Mouse (Mus musculus) kidney, postnatal 36 days (tissue): ENCODE results near the gene Adamts17.

ENCODE experiments used
- DNase-seq, 2 experiments: peaks; one replicate each; pipeline ENCODE4 v3.0.0; 2021 to 2022; ENCODE audit warnings: mixed read lengths in 2 of 2

Gene Adamts17

DNA sequence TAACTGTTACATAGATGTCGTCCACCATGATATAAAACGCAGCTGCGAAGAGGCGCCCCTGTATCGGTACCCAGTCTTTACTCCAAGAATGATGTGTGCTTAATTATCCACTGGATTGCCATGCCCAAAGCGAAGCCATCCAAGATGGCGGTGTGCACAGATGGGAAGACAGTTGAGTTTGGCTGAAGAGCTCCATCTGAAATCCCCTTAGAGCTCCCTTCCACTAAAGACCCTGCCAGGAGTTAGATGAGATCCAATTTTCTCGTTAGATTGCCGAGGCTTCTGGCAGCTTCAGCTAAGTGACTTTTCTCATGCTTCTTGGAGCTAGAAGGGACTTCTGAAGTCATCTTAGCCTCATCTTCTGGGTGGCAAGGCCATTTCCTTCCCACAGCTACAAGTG, 136.8 kb downstream of the Adamts17 start:
- DNase-seq: no peak

DNA sequence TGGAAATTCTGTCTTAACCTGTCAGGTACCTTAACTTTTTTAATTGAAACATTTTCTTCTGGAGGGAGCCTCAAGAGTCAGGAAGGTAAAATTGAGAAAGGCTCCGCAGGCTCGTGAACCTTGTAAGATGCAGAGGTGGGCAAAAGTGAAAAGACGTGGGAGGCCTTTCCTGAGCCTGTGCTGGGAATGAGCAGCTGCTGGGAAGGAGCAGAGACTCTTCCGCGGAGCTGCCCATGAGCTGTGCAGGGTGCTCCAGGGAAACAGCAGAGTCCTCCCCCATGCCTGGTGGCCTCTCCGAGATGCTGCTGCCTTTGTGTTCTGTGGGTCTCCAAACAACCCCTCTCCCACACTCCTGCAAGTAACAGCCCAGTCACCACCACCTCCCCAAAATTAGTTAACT, 142.1 kb downstream of the Adamts17 start:
- no peak for DNase-seq

DNA sequence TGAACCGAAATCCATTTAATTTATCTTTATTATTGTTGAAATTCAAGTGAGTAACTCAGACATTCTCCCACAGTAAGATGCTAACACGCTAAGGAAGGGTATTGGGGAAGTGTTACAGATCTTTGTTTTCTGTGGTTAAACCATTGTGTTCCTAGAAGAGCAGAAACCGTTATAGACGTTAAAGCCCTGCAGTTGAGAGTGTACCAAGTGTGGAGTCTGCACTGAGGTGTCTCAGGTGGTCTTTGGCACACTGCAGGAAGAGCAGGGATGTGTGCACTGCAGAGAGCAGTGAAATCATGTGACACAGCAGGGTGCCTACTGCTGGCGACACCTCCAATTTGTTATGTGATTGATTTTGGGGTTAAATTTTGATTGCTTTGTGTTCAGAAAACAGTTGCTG, 142.5 kb downstream of the Adamts17 start:
- no peak for DNase-seq

DNA sequence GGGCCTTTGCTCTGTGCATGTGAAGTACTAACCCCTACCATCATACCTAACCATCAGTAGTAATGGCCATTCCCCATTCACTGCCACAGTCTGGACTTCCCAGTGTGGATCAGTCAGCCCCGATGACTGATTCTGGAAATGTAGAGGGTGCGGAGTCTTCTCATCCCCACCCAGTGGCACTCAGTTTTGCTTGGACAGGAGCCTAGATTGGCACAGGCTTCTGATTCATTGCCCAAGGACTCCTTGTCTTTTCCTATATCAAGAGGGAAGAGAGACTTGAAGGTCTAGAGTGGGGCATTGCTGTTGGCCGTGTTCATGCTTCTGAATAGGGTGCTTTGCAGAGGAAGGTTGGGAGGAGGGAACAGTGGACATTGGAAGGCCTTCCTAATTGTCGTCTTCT, 148.1 kb downstream of the Adamts17 start:
- DNase-seq: no peak

DNA sequence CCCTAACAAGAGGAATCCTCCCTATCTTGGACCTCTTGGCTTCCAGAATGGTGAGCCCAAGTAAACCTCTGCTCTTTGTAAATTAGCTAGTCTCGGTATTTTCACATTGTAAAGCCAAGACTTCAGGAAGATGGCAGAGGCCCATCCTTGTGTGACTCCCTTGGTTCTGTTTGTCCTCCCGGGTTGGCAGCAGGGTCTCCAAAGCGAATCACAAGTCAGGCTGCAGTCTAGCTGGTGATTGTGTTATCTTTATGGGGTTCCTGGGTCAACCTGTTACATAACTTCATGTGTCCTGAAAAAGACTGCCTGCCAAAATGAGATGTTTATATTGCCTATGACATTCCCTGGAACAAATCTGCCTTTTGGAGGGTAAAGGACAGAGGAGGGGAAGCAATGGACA, 148.9 kb downstream of the Adamts17 start:
- no peak for DNase-seq

DNA sequence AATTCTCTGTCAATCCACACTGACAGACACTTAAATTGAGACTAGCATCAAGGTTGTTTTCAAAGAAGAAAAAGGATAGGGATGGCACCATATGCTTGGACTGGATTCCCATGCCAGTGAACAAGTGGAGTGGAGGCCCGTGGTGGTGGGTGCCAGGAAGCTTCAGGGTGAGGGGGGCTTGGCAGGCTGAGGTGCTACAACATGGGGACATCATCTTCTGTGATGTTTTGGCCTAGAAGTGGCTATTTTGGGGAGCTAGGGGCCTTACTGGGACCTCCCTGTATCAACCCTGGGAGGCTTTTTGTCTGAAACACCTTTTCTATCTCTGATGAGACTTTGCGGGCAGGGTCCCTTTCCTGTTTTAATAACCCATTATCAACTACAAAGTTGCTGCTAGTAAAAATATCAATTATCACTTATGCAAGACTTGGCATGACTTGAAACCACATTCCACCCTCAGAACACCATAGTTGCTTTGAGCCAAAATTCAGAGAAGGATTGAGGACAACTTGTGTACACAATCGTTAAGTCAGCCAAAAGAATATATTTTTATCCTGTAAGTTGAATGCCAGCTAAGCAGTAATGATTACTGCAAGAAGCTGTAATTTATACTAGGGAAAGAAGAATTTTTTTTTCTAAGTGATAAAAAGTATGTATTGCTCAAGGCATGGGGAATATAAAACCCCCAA, 150.0 kb downstream of the Adamts17 start:
- DNase-seq: no peak

DNA sequence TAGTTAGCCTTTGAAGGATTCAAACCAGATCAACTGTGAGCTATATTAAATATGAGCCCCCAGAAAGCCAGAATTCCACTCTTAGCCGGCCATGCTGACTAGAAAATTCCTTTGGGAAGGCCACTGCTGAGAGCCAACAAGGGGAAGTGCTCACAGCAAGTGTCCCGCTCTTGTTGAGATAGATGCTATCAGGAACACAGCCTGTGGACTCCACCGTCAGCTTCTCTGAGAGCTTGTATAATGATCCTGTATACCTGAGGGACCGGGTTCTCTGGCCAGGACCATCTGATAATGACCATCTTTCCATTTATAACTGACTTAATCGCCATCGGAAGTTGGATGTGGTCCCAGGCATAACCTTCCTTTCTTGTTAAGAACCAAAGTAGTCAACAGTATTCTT, 159.3 kb downstream of the Adamts17 start:
- DNase-seq: no peak

DNA sequence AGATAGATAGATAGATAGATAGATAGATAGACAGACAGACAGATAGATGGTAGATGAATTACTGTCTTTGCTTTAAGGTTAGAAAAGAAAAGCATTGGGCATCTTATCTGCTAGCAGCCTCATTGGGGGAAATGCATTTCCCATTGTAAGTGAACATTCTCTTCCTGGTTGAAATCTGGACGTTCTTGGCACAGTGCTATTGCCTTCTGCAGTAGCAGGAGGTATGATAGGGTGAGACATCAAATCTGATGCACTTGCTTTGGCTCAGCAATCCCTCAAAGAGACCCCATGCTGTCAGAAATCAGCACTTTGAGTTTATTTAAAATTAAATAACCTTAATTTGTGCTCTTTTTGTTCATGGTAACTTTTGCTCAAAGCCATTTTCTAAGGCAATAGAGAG, 164.1 kb downstream of the Adamts17 start:
- no peak for DNase-seq

DNA sequence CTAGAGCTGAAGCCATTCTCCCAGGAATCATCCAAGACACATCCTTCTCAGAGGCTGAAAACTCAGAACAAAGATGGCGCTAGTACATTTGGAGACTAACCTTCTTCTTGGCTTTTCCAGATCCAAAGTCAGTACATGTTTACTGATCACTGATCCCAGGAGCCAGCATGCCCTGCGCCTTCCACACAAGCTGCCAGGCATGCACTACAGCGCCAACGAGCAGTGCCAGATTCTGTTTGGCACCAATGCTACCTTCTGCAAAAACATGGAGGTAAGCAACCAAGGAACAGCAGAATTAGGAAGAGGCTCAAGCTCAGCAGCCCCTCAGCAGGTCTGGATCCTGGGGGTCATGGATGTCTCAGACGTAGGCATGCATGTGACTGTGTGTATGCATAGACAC, 164.7 kb downstream of the Adamts17 start:
- no peak for DNase-seq

DNA sequence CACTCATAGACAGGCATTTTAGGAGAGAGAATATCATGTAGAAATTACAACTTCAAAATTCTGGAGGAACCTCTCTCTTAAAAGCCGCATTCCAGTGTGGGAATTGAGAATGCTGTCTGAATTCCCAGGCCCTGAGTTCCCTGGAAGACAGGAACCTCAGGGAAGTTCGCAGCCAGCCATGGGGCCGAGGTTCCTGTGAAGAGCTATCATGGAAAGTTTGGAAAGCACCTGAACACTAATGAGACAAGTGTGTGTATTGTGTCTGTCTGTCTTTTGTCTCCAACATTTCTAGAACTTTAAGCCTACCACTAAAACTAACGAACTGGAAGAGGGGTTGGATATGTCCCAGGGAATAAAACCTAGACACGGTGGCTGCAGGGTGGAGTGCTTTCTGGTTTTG, 170.3 kb downstream of the Adamts17 start:
- no peak for DNase-seq

DNA sequence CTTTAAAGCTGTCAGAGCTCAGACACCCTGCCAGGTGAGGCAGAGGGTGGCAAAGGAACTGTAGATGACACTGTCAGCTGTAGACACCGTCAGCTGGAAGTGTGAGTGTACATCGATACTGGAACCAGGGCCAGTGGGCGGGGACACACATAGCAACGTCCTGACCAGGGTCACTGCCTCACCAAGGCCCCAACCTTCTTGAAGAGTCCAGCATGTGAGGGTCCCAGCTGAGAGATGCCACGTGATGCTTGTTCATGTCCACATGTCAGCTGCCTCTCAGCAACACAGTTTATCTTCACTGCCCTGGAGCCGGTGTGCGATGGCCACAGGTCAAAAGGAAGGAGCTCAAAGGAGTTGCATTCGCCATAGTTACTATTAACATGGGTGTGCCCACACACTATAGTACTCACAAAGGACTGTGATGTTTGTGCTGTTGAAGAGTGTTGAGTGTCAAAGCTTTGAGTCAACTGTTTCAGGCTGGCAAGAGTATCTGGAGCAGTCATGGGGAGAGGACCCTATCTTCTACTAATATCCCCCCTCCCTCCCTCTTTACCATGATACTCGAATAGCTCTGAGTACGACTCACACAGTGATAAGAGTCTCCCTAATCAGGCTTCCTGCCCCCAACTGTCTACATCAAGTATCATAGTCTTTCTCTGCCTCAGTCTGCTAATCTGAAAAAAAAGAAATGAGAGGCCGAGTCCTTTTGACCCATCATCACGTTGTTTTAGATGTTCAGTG, 172.6 kb downstream of the Adamts17 start:
- no peak for DNase-seq

DNA sequence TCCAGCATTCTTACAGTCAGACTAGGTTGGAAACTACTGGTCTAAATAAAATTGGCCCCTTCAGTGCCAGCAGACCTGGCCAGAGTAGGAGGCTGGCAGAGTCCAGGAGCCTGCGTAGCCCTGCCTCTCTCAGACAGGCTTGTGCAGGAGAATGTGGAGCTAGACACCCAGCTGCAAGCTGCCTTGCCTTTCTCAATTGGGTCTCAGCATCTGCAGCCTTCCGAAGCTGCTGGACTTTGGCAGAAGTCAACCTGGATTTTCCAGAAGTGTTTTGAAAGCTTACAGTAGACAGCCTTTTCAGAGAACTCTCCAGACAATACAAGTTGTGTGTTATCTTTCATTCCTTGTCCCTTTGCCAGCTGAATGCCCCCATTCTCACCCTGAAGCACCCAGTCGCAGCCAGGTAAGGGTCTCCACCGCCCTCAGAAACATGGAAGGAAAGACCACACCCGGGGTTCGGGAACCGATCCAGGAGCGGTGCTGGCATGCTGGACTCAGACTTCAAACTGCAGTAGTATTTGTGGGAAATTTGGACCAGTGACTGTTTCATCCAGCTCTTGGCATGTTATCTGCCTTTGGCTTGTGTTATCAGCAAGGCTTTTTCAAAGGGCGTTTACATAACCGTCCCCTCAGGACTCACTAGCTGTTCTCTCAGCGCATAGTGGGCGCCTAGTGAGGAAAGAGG, 173.8 kb downstream of the Adamts17 start:
- DNase-seq: no peak

DNA sequence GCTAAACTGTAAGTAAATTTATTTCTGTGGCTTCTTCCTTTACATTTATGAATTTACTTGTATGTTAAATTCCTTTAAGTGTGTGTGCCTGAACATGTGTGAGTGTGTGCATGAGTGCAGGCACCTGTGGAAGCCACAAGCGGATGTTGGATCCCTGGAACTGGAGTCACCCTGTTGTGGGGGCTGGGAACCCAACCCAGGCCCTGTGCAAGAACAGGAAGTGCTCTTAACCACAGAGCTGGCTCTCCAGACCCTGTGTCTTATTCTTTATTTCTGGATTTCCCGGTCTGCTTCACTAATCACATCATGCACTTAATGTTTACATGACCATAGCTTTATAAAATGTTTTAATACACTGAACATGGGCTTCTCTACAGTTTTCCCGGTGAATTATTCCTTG, 180.4 kb downstream of the Adamts17 start:
- no peak for DNase-seq

DNA sequence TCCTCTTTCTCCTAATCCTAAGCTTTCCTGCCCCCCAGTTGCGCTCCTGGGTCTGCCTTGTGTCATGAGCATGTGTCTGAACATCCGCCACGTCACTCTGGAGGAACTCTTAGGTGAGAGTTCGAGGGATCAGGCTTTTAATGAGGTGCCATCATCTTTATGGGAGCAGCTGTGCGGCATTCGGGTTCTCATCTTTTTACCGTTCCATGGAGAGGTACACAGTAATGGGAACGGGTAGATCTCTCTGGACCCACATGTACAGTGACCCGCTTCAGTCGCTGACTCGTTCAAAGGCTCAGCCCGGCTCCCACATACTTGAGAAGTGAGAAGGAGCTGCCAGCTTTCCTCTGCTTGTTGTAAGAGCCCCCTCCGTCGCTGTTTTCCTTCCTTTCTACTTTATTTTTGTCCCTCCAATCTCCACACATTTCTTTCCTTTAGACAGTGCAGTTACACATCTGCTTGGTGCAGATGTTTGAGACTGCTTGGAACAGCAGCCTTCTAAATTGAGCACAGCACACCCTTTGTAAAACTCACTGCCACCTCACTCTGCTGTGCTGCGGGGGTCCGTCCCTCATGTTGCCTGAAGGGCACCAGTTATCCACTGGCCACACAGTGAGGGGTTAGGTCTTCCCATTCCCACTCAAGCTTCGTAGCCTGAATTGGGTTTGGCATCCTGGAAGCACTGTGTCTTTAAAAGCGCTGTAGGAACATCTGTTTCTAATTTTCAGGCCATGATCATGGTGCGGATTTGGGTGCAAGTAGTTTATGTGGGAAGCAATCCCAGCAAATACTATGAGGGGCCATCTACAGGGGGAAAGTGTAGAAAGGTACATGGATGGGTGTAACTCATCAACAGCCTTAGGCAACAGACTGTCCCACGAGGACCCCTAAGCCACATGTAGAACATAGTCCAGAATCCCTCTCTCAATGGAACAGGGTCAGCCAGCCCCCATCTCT, 186.9 kb downstream of the Adamts17 start:
- DNase-seq: no peak

DNA sequence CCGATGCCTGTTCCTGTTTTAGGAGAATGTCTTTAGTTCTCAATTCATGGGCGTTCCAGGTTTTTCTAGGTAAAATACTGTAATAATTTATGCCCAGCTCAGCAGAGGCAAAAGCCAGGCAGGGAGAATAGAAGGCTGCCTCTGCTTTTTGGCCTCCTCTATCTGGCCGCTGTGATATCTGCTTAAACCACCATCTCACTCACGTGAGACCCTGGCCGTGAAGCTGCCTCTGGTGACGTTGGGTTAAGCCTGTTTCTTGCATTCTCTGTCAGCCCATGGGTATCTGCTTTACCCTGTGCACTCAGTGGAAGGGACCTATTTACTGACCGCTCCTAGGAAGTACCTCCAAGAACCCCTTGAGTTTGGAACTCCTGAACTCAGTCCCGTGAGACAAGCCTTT, 187.7 kb downstream of the Adamts17 start:
- DNase-seq: no peak

DNA sequence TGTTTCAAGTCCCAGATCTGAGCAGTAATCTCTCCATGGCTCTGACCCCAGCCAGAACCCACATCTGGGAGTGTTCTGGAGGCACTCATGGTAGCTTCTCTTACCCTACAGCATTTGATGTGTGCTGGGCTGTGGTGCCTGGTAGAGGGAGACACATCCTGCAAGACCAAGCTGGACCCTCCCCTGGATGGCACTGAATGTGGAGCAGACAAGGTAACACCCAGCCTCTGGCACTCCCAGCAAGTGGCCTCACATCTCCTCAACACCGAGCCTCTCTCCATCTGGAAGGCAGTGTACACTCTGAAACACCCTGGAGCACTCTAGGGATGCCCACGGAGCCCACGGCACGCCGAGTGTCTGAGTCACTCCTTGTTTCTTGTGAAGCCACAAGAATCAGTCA, 188.2 kb downstream of the Adamts17 start:
- no peak for DNase-seq

DNA sequence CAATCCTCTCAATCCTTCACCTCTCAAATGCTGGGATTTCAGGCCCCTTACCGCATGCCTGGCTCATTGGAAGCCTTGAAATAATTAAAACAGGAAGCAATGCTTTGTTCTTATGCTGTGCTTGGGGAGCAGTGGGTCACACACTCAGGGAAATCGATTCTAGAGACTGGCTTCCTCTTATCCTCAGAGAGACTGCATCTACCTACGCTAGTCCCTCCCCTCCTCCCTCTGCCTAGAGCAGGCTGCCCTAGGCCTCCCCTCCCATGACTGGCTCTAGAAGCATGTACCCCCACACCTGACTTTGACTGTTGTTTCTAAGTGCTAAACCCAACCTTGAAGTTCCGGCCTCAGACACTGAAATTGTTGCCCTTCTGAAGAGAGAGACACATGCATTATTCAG, 189.4 kb downstream of the Adamts17 start:
- DNase-seq: no peak

DNA sequence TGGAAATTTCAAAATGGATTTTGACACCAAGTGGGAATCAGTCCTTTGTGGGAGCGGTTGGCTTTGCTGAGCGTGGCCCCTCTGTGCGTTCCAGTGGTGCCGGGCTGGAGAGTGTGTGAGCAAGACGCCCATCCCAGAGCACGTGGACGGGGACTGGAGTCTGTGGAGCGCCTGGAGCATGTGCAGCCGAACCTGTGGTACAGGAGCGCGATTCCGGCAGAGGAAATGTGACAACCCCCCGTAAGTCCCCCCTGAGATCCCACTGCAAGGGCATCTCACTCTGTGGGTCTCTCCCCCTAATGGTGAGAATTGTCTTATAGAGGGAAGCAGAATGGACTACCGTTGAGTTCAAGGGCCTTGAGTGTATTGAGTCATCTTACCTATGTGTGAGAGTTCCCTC, 189.9 kb downstream of the Adamts17 start:
- no peak for DNase-seq

DNA sequence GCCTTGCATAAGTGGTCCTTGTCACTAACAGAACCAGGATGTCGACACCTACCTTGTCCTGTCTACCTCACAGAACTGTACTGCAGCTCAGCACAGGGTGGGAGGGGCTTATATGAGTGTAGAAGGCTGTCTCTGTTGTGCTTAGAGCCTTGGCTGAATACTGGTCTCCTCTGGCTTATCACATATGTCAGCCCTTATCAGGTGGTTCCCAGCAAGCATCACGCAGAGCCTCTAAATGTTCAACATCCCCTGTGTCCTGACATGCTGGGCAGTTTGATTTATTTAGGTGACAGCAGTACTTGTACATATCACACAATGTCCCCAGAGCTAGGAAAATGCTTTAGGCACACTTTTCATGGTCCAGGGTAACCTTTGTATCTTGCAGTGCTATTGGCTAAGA, 191.7 kb downstream of the Adamts17 start:
- no peak for DNase-seq

DNA sequence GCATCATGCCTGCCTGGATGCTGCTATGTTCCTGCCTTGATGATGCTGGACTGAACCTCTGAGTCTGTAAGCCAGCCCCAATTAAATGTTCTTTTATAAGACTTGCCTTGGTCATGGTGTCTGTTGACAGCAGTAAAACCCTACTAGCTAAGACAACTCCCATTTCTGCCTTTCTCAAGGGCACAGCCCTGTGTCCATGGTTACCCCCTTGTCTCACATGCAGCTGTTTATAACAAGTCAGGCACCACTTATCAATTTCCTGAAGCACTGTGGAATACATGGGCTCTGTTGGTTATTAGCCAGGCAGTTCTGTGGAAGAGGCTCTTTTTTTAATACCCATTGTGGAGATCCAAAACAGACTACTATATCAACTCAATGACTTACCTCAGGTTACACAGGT, 193.1 kb downstream of the Adamts17 start:
- no peak for DNase-seq

DNA sequence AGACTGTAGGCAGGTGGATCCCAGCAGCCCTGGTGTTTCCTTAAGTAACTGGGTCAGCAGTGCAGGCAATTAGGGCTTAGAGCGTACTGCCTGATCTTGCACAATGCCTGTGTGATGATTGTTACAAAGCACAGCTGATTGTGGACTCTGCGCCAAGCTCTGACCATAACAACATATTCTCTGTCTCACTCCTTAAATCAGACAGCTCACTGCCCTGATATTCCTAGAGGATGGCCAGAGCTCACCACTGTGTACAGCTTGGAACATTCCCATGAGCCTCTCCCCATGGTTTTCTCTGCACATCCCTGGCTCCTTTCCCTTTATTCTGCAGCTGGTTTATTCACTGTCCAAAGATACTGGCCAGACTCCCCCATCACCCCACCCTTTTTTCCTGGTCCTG, 194.8 kb downstream of the Adamts17 start:
- DNase-seq: peak; percentile 30 to 54

DNA sequence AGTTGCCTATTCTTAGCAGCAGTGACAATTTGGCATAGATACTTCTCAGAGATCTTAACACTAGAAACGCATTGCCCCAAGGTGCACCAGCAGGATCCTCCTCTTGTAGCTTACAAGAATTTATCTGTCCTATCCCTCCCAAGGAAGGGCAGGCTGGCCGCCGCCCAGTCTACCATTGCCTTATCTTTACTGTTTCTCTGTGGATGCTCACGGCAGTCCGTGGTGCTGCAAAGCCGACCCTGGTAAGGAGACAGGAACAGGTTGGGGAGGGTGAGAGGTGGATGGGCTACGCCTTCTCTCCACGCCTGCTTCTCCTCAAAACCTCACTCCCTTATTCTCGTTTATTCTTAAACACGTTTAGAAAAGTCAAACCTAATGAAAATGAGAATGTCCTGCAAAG, 195.7 kb downstream of the Adamts17 start:
- DNase-seq: no peak

DNA sequence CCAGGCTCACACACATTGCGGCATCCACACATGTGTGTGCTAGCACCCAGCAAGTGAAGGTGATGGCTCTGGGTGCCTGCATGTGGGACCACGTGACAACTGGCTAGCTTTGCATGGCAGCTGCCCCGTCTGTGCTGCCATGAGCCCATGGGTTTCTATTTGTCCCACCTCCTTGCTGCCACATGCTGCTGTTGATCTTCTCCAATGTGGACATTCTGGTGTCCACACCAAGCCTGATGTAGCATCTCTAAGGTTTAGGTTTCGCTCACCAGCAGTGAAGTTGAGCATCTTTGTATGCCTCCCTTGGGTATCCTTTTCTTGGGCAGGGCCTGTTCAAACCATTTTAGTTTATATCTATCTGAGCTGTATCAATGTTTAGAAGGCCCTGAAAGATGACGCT, 196.1 kb downstream of the Adamts17 start:
- no peak for DNase-seq
